Mouse (Mus musculus): ENCODE results near the gene Tmprss6. TPM values are rescaled to one million over a fixed set of nuclear protein-coding genes. Genes with fewer than 3 reads are reported as not detected.

Tmprss6 gene
- polyA plus RNA-seq, 1 experiment from 2014 or later = 0.61 TPM

GRCm38 (mm10) chr15:78437237-78438017, 31.0 kb downstream of the Tmprss6 start:
- Histone ChIP-seq H3K4me2 (peak overlapping the region; percentile 45), H3K9ac (0 out of 2 replicates have a peak overlapping the region, but pooled peaks have one; percentile 11), H3K27me3 (replicated peaks) (peaks cover 3% of the 10 kb centered on the region; the same call in 1 of the 2 replicates), H3K9me3 (no peaks in the 10 kb centered on the region), H3K27ac (peak overlapping the region; percentile 60), H3K4me1 (peaks cover 24% of the 10 kb centered on the region), H3K4me3 (no peak overlapping the region), H3K36me3 (replicated peaks) (0 out of 2 replicates have a peak, but pooled peaks cover 16% of the 10 kb centered on the region)
- WGBS = 17% methylated on average over 23 of the region's 23 CpGs
- ATAC-seq (replicated peaks) = 0 out of 2 replicates have a peak, but pooled peaks have one; percentile 10

DNA sequence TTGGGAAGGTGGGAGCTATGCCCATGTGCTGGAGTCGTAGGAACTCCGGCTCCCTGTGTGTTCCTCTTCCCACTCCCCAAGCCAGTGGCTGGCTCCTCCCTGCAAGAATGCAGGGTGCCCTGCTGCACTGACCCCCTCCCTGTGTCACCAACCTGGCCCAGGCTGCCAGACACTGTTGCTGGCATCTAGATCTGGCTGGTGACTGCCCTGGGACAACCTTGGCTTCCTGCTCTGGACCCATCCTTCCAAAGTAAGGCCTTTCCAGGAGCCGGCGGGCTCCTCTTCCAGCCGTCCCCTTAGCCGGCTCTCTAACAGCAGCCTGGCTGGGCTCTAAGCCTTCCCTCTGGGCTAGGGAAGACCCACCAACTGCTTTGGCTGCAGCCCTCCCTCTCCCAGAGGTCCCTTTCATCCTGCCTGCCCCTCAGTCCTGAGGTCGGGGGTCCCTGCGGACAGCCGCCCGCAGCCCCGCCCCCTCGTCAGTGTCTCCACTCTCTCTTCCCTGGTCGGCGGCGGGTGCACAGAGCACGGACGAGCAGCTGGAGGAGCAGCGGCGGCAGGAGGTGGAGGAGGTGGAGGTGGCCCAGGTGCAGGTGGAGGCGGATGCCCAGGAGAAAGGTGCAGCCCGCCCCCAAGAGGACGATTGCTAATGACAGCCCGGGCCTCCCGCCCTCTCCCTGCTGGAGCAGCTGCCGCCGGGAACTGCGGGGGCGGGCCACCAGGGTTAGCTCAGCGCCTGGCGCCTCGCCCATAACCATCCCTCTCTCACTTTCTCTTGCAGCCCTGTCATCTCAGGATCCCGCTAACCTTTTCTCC, 31.8 kb downstream of the Tmprss6 start:
- 9% methylated on average over 31 of the region's 32 CpGs for WGBS
- ATAC-seq (replicated peaks) = peak; percentile 35; the same call in 1 of the 2 replicates
- H3K4me2 ChIP-seq = peak overlapping the region; percentile 45
- H3K9me3 ChIP-seq = no peaks in the 10 kb centered on the region
- H3K9ac ChIP-seq = peak overlapping the region; percentile 11; the same call in 1 of the 2 replicates
- H3K36me3 ChIP-seq (replicated peaks) = 0 out of 2 replicates have a peak, but pooled peaks cover 16% of the 10 kb centered on the region
- peaks cover 24% of the 10 kb centered on the region for H3K4me1 ChIP-seq
- H3K27me3 ChIP-seq (replicated peaks) = peaks cover 3% of the 10 kb centered on the region; the same call in 1 of the 2 replicates
- H3K4me3 ChIP-seq = 0 out of 2 replicates have a peak overlapping the region, but pooled peaks have one; percentile 8
- peak overlapping the region; percentile 60 for H3K27ac ChIP-seq

DNA sequence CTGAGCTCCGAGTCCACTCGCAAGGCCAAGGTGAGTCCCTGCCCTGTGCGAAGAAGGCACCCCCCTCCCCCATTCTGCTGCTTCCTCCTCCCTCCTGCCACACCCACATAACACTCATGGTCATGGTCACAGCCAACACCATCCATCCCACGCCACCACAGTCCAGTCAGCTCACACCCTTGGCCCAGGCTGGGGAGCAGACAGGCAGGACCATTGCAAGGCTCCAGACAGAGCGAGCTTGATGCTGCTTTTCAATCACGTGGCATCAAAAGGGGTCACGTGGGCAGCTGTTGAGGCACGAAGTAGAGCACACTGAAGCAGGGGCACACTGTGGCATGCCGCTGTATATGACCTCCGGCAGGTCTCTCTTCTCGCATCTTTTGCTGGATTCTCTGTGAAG, 32.8 kb downstream of the Tmprss6 start:
- H3K36me3 ChIP-seq (replicated peaks) = 0 out of 2 replicates have a peak, but pooled peaks cover 17% of the 10 kb centered on the region
- H3K4me1 ChIP-seq = peaks cover 24% of the 10 kb centered on the region
- H3K4me3 ChIP-seq = no peak overlapping the region
- no peak overlapping the region for H3K4me2 ChIP-seq
- no peak for ATAC-seq (replicated peaks)
- no peak overlapping the region for H3K27ac ChIP-seq
- no peaks in the 10 kb centered on the region for H3K9me3 ChIP-seq
- peaks cover 3% of the 10 kb centered on the region; the same call in 1 of the 2 replicates for H3K27me3 ChIP-seq (replicated peaks)
- 78% methylated on average over 11 of the region's 11 CpGs for WGBS
- no peak overlapping the region for H3K9ac ChIP-seq

GRCm38 (mm10) chr15:78434896-78435520, 33.4 kb downstream of the Tmprss6 start:
- no peak overlapping the region for H3K27ac ChIP-seq
- no peak overlapping the region for H3K4me2 ChIP-seq
- H3K9me3 ChIP-seq = no peaks in the 10 kb centered on the region
- peaks cover 3% of the 10 kb centered on the region; the same call in 1 of the 2 replicates for H3K27me3 ChIP-seq (replicated peaks)
- no peak overlapping the region for H3K9ac ChIP-seq
- no peak for ATAC-seq (replicated peaks)
- H3K4me3 ChIP-seq = no peak overlapping the region
- WGBS = 26% methylated on average over 6 of the region's 6 CpGs
- peaks cover 29% of the 10 kb centered on the region for H3K4me1 ChIP-seq
- H3K36me3 ChIP-seq (replicated peaks) = 0 out of 2 replicates have a peak, but pooled peaks cover 17% of the 10 kb centered on the region

DNA sequence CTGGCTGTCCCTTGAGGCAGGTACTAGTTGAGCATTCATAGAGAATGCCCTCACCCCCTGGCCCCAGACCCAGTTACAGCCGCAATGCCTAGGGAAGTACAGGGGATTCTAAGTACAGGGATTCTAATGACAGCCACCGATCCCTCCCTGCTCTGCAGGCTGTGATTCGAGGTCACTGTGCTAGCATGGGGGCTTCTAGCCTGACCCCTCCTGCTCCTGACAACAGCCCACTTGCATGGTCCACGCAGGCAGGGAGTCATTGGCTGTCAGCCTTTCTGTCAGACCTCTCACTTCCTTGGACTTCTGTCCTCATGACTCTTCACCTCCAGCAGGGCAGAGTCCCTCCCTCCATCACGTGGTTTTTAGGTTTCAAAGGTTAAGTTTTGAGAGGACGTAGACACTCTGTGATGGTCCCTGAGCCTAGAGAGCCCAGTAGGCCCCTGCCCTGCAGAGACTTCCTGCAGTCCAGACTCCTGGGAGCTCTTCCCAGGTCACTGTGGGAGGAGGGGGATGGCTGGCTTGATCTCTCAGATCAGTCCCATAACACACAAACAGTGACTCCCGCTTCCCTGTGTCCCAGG, 36.8 kb downstream of the Tmprss6 start:
- Histone ChIP-seq H3K9ac (no peak overlapping the region), H3K4me1 (peaks cover 24% of the 10 kb centered on the region), H3K27me3 (replicated peaks) (peaks cover 3% of the 10 kb centered on the region; the same call in 1 of the 2 replicates), H3K27ac (no peak overlapping the region), H3K4me2 (no peak overlapping the region), H3K4me3 (no peak overlapping the region), H3K36me3 (replicated peaks) (0 out of 2 replicates have a peak, but pooled peaks cover 17% of the 10 kb centered on the region), H3K9me3 (no peaks in the 10 kb centered on the region)
- ATAC-seq (replicated peaks) = no peak
- 83% methylated on average over 7 of the region's 7 CpGs for WGBS

GRCm38 (mm10) chr15:78430874-78431273, 37.6 kb downstream of the Tmprss6 start:
- no peak overlapping the region for H3K9ac ChIP-seq
- no peak overlapping the region for H3K4me3 ChIP-seq
- no peak for ATAC-seq (replicated peaks)
- peaks cover 3% of the 10 kb centered on the region; the same call in 1 of the 2 replicates for H3K27me3 ChIP-seq (replicated peaks)
- H3K4me1 ChIP-seq = peaks cover 16% of the 10 kb centered on the region
- no peak overlapping the region for H3K27ac ChIP-seq
- H3K36me3 ChIP-seq (replicated peaks) = 0 out of 2 replicates have a peak, but pooled peaks cover 16% of the 10 kb centered on the region
- no peak overlapping the region for H3K4me2 ChIP-seq
- no peaks in the 10 kb centered on the region for H3K9me3 ChIP-seq
- 88% methylated on average over 10 of the region's 10 CpGs for WGBS

GRCm38 (mm10) chr15:78429871-78430622, 38.4 kb downstream of the Tmprss6 start:
- H3K4me2 ChIP-seq = peak overlapping the region; percentile 77
- H3K9me3 ChIP-seq = no peaks in the 10 kb centered on the region
- 0 out of 2 replicates have a peak overlapping the region, but pooled peaks have one; percentile 73 for H3K27ac ChIP-seq
- H3K36me3 ChIP-seq (replicated peaks) = 0 out of 2 replicates have a peak, but pooled peaks cover 11% of the 10 kb centered on the region
- peak overlapping the region; percentile 89 for H3K9ac ChIP-seq
- 88% methylated on average over 13 of the region's 13 CpGs for WGBS
- peak overlapping the region; percentile 80 for H3K4me3 ChIP-seq
- ATAC-seq (replicated peaks) = no peak
- H3K27me3 ChIP-seq (replicated peaks) = peaks cover 3% of the 10 kb centered on the region; the same call in 1 of the 2 replicates
- H3K4me1 ChIP-seq = peaks cover 15% of the 10 kb centered on the region

- 0% methylated on average over 3 of the region's 3 CpGs for WGBS
- Histone ChIP-seq H3K36me3 (replicated peaks) (0 out of 2 replicates have a peak, but pooled peaks cover 10% of the 10 kb centered on the region), H3K4me3 (peak overlapping the region; percentile 80), H3K9ac (peak overlapping the region; percentile 89), H3K27me3 (replicated peaks) (peaks cover 1% of the 10 kb centered on the region; the same call in 1 of the 2 replicates), H3K27ac (peak overlapping the region; percentile 73), H3K4me2 (peak overlapping the region; percentile 77), H3K9me3 (no peaks in the 10 kb centered on the region), H3K4me1 (peaks cover 15% of the 10 kb centered on the region)
- no peak for ATAC-seq (replicated peaks)
These were observed 39.3 kb downstream of the Tmprss6 start for GRCm38 (mm10) chr15:78429139-78429459.

GRCm38 (mm10) chr15:78428391-78429138, 39.9 kb downstream of the Tmprss6 start, which contains the start of gene Kctd17:
Gene Kctd17, plus strand, starts transcription at chr15:78428564.
- ATAC-seq (replicated peaks) = peak; percentile 93
- Histone ChIP-seq H3K4me3 (peak within 1 kb of the TSS; percentile 80), H3K4me2 (peak within 1 kb of the TSS; percentile 77), H3K27me3 (replicated peaks) (no peaks in the 10 kb centered on the region), H3K4me1 (peaks cover 15% of the 10 kb centered on the region), H3K27ac (peak within 1 kb of the TSS; percentile 73), H3K9ac (peak within 1 kb of the TSS; percentile 89), H3K9me3 (no peaks in the 10 kb centered on the region), H3K36me3 (replicated peaks) (0 out of 2 replicates have a peak, but pooled peaks cover 5% of the 10 kb centered on the region)
- WGBS = 1% methylated on average over 52 of the region's 52 CpGs

GRCm38 (mm10) chr15:78425230-78425629, 43.2 kb downstream of the Tmprss6 start:
- Histone ChIP-seq H3K9ac (no peak overlapping the region), H3K9me3 (no peaks in the 10 kb centered on the region), H3K27ac (no peak overlapping the region), H3K27me3 (replicated peaks) (no peaks in the 10 kb centered on the region; the same call in 1 of the 2 replicates), H3K4me2 (no peak overlapping the region), H3K36me3 (replicated peaks) (no peaks in the 10 kb centered on the region), H3K4me1 (peaks cover 11% of the 10 kb centered on the region), H3K4me3 (no peak overlapping the region)
- 63% methylated on average over 4 of the region's 4 CpGs for WGBS
- no peak for ATAC-seq (replicated peaks)
